Mouse (Mus musculus): ENCODE data around the gene Moxd2. TPM values are rescaled to one million over a fixed set of nuclear protein-coding genes. Genes with fewer than 3 reads are reported as not detected.

Moxd2 gene
- polyA plus RNA-seq (2016; fragmentation: Nextera tagmentation; extraction: Ambion mirVana), result not detected in 2 replicates

DNA sequence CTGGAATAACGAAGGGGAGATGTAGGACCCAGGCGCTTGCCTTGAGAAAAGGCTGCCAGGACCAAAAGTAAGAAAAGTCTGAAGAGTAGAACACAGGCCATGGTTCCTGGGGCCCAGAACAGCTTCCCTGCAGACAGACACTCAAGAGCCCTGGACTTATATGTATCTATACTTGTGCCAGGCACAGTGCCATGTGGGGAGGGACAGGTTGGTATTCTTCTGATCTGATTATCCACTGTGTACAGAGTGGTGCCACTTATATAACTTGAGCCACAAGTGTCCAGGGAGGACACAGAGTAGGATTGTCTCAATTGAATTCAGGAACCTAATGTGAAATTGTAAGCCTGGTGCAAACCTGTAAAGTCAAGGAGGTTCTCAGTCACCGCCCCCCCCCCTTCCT is at the start of gene Moxd2:
Moxd2 (minus strand) TSS at position 101 of the 400 bp plus-strand sequence.
- Histone ChIP-seq H3K36me3 (no peaks in the 10 kb centered on the region), H3K4me3 (no peak within 1 kb of the TSS), H3K4me2 (replicated peaks) (no peak within 1 kb of the TSS), H3K4me1 (no peaks in the 10 kb centered on the region), H3K9ac (replicated peaks) (no peak within 1 kb of the TSS), H3K27ac (replicated peaks) (no peak within 1 kb of the TSS), H3K9me3 (no peaks in the 10 kb centered on the region), H3K27me3 (no peaks in the 10 kb centered on the region)
- 94% methylated on average over 3 of the region's 3 CpGs for WGBS
- no peak for ATAC-seq (ENCODE audit: low FRiP score, low read depth)

GRCm38 (mm10) chr6:40919954-40920353 is 32.7 kb upstream of the Moxd2 start:
- no peaks in the 10 kb centered on the region for H3K27me3 ChIP-seq
- no peak overlapping the region for H3K4me3 ChIP-seq
- H3K27ac ChIP-seq (replicated peaks), result no peak overlapping the region
- 82% methylated on average over 4 of the region's 4 CpGs for WGBS
- no peak for ATAC-seq (ENCODE audit: low FRiP score, low read depth)
- H3K9me3 ChIP-seq, result no peaks in the 10 kb centered on the region
- no peaks in the 10 kb centered on the region for H3K36me3 ChIP-seq
- no peak overlapping the region for H3K9ac ChIP-seq (replicated peaks)
- H3K4me2 ChIP-seq (replicated peaks), result no peak overlapping the region
- no peaks in the 10 kb centered on the region for H3K4me1 ChIP-seq

- H3K27ac ChIP-seq (replicated peaks), result no peak within 1 kb of the TSS
- no peaks in the 10 kb centered on the region for H3K4me1 ChIP-seq
- H3K36me3 ChIP-seq, result no peaks in the 10 kb centered on the region
- ATAC-seq (ENCODE audit: low FRiP score, low read depth), result no peak
- no peaks in the 10 kb centered on the region for H3K9me3 ChIP-seq
- H3K9ac ChIP-seq (replicated peaks), result no peak within 1 kb of the TSS
- H3K4me2 ChIP-seq (replicated peaks), result no peak within 1 kb of the TSS
- no peaks in the 10 kb centered on the region for H3K27me3 ChIP-seq
- no peak within 1 kb of the TSS for H3K4me3 ChIP-seq
Observed at GRCm38 (mm10) chr6:40900287-40900686, 13.0 kb upstream of the Moxd2 start, which contains the start of gene Prss58. Gene Prss58 (minus strand): TSS chr6:40900387.

GRCm38 (mm10) chr6:40894716-40895115 is 7.4 kb upstream of the Moxd2 start:
- Histone ChIP-seq H3K27me3 (no peaks in the 10 kb centered on the region), H3K4me2 (replicated peaks) (no peak overlapping the region), H3K9me3 (no peaks in the 10 kb centered on the region), H3K27ac (replicated peaks) (no peak overlapping the region), H3K9ac (replicated peaks) (no peak overlapping the region), H3K4me1 (no peaks in the 10 kb centered on the region), H3K36me3 (no peaks in the 10 kb centered on the region), H3K4me3 (no peak overlapping the region)
- ATAC-seq (ENCODE audit: low FRiP score, low read depth), result no peak
- WGBS, result 74% methylated on average over 1 of the region's 1 CpGs

- Histone ChIP-seq H3K4me2 (replicated peaks) (no peak overlapping the region), H3K36me3 (no peaks in the 10 kb centered on the region), H3K27ac (replicated peaks) (no peak overlapping the region), H3K9ac (replicated peaks) (no peak overlapping the region), H3K4me3 (no peak overlapping the region), H3K4me1 (no peaks in the 10 kb centered on the region), H3K27me3 (no peaks in the 10 kb centered on the region), H3K9me3 (no peaks in the 10 kb centered on the region)
- WGBS, result 42% methylated on average over 7 of the region's 7 CpGs
- ATAC-seq (ENCODE audit: low FRiP score, low read depth), result peak; percentile 23; the same call in 1 of the 2 replicates
Observed at GRCm38 (mm10) chr6:40893577-40893976, 6.3 kb upstream of the Moxd2 start.

DNA sequence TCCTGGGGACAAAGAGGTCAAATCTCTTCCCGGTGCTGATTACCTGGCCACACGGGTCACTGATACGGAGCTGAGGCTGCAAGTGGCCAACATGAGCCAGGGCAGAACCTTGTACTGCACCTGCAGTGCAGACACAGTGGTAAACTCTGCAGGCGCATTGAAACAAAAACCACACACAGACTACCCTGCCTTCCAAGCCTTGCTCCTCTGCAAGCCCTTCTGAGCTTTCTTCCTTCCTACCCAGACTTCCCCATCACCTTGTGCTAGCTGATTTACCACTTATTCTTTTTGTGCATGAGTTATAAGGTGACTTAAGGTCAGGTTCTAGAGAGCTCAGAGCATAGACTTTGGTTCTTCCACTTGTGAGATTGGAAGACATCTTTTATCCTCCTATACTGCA is 4.5 kb upstream of the Moxd2 start:
- WGBS, result 85% methylated on average over 4 of the region's 4 CpGs
- Histone ChIP-seq H3K9me3 (no peaks in the 10 kb centered on the region), H3K4me2 (replicated peaks) (no peak overlapping the region), H3K27me3 (no peaks in the 10 kb centered on the region), H3K4me1 (no peaks in the 10 kb centered on the region), H3K36me3 (no peaks in the 10 kb centered on the region), H3K9ac (replicated peaks) (no peak overlapping the region), H3K27ac (replicated peaks) (no peak overlapping the region), H3K4me3 (no peak overlapping the region)
- no peak for ATAC-seq (ENCODE audit: low FRiP score, low read depth)

DNA sequence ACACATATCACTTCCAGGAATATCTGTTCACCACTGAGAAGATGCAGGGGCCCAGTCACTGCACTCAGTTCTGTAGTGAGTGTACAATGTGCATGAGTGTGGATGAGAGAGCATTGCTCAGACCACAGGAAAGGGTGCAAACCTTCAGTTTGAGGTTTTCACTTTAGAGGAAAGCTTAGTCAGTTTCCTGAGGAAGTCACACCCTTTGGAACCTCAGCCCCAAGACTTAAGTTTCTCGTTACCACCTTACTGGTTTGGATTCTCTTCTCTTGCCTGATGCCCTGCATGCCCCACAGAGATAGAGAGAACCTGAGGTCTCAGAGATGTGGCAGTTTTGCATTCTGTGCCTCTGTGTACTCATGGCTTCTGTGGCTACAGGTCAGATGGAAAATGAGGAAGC is 3.7 kb upstream of the Moxd2 start:
- Histone ChIP-seq H3K9me3 (no peaks in the 10 kb centered on the region), H3K9ac (replicated peaks) (no peak overlapping the region), H3K4me1 (no peaks in the 10 kb centered on the region), H3K4me2 (replicated peaks) (no peak overlapping the region), H3K36me3 (no peaks in the 10 kb centered on the region), H3K4me3 (no peak overlapping the region), H3K27ac (replicated peaks) (no peak overlapping the region), H3K27me3 (no peaks in the 10 kb centered on the region)
- no peak for ATAC-seq (ENCODE audit: low FRiP score, low read depth)
- 85% methylated on average over 1 of the region's 1 CpGs for WGBS

DNA sequence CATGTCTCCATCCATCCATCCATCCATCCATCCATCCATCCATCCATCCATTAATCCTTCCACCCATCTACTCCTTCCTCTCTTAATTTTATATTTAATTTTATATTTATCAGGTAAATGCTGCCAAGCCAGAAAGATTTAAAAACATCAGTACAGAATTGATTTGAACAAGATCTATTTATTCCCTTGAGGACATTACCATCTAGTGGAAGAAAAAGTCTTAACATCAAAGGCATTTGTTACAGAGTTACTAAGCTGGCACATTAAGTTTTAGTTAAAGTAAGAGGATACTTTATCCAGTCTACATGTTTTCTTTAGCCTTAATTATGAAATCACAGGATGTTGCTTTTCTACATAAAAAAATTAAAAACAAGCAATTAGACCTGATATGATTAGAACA is 42.0 kb downstream of the Moxd2 start:
- Histone ChIP-seq H3K9ac (replicated peaks) (no peak overlapping the region), H3K36me3 (no peaks in the 10 kb centered on the region), H3K4me3 (no peak overlapping the region), H3K4me1 (no peaks in the 10 kb centered on the region), H3K4me2 (replicated peaks) (no peak overlapping the region), H3K9me3 (no peaks in the 10 kb centered on the region), H3K27ac (replicated peaks) (no peak overlapping the region), H3K27me3 (no peaks in the 10 kb centered on the region)
- no peak for ATAC-seq (ENCODE audit: low FRiP score, low read depth)

Other genes with a start within 250 kb of the Moxd2 start
- not detected in 2 replicates for gene Prss58, start 12.9 kb upstream of the Moxd2 start, polyA plus RNA-seq (2016; fragmentation: Nextera tagmentation; extraction: Ambion mirVana)
- not detected in 2 replicates for gene 1700074P13Rik, start 53.1 kb upstream of the Moxd2 start, polyA plus RNA-seq (2016; fragmentation: Nextera tagmentation; extraction: Ambion mirVana)
- not detected in 2 replicates for gene Gm4744, start 64.4 kb upstream of the Moxd2 start, polyA plus RNA-seq (2016; fragmentation: Nextera tagmentation; extraction: Ambion mirVana)
- gene 1810009J06Rik, start 77.3 kb upstream of the Moxd2 start, polyA plus RNA-seq (2016; fragmentation: Nextera tagmentation; extraction: Ambion mirVana), result not detected in 2 replicates
- not detected in 2 replicates for gene Gm2663, start 112.0 kb upstream of the Moxd2 start, polyA plus RNA-seq (2016; fragmentation: Nextera tagmentation; extraction: Ambion mirVana)
- gene 2210010C04Rik, start 148.0 kb upstream of the Moxd2 start, polyA plus RNA-seq (2016; fragmentation: Nextera tagmentation; extraction: Ambion mirVana), result not detected in 2 replicates